Mouse (Mus musculus) WW6 (cell line): Measurements from ENCODE around the gene Gcsam.

Source experiments
- DNase-seq: peaks from one replicate; pipeline ENCODE4 v3.0.0-alpha.2; 2013; ENCODE audit warnings: low read depth, low spot score

The Gcsam gene

GRCm38 (mm10) chr16:45610267-45610666, at the start of gene Gcsam:
Gene Gcsam, plus strand, starts transcription at chr16:45610380.
- no peak for DNase-seq

GRCm38 (mm10) chr16:45561747-45562146, 48.4 kb upstream of the Gcsam start:
- DNase-seq = no peak

GRCm38 (mm10) chr16:45572307-45572706, 37.9 kb upstream of the Gcsam start:
- no peak for DNase-seq

- no peak for DNase-seq
Measured at GRCm38 (mm10) chr16:45579883-45580282, 30.3 kb upstream of the Gcsam start.

- DNase-seq = no peak
Measured at GRCm38 (mm10) chr16:45582512-45582911, 27.7 kb upstream of the Gcsam start.

- DNase-seq = no peak
Measured at GRCm38 (mm10) chr16:45593656-45594055, 16.5 kb upstream of the Gcsam start.

- no peak for DNase-seq
Measured at GRCm38 (mm10) chr16:45595494-45595893, 14.7 kb upstream of the Gcsam start.

- no peak for DNase-seq
Measured at GRCm38 (mm10) chr16:45608481-45608954, 1.7 kb upstream of the Gcsam start.

GRCm38 (mm10) chr16:45609300-45609699, 880 bp upstream of the Gcsam start:
- DNase-seq = no peak

GRCm38 (mm10) chr16:45613247-45613646, 3.1 kb downstream of the Gcsam start:
- DNase-seq = no peak

- DNase-seq = no peak
Measured at GRCm38 (mm10) chr16:45615944-45616343, 5.8 kb downstream of the Gcsam start.

- DNase-seq = no peak
Measured at GRCm38 (mm10) chr16:45619751-45620375, 9.7 kb downstream of the Gcsam start.

- DNase-seq = no peak
Measured at GRCm38 (mm10) chr16:45623230-45623629, 13.1 kb downstream of the Gcsam start.

- no peak for DNase-seq
Measured at GRCm38 (mm10) chr16:45624791-45625190, 14.6 kb downstream of the Gcsam start.

- DNase-seq = no peak
Measured at GRCm38 (mm10) chr16:45625342-45625741, 15.2 kb downstream of the Gcsam start.

GRCm38 (mm10) chr16:45629497-45630105, 19.4 kb downstream of the Gcsam start:
- DNase-seq = no peak

GRCm38 (mm10) chr16:45630347-45630960, 20.3 kb downstream of the Gcsam start:
- DNase-seq = no peak

GRCm38 (mm10) chr16:45632420-45632819, 22.2 kb downstream of the Gcsam start:
- DNase-seq = no peak

GRCm38 (mm10) chr16:45635826-45636225, 25.6 kb downstream of the Gcsam start:
- DNase-seq = no peak

GRCm38 (mm10) chr16:45640070-45640762, 30.0 kb downstream of the Gcsam start:
- DNase-seq = no peak

- no peak for DNase-seq
Measured at GRCm38 (mm10) chr16:45641301-45641700, 31.1 kb downstream of the Gcsam start.

GRCm38 (mm10) chr16:45643944-45644343, 33.8 kb downstream of the Gcsam start:
- DNase-seq = no peak
